Mouse (Mus musculus) hindbrain, embryonic 15.5 days (tissue): Measurements from ENCODE around the gene Fbxw5. TPM values are rescaled to one million over a fixed set of nuclear protein-coding genes. Genes with fewer than 3 reads are reported as not detected.
A peak's percentile ranks its signal among the peaks of the same experiment; 100 is the strongest.

Experiments used
- ATAC-seq: fragments of 200-750 bp; cut with Nextera tagmentation; 2 replicates; pipeline ENCODE4 v1.8.0; 2017; ENCODE audit warnings: low read depth, moderate number of reproducible peaks, moderate TSS enrichment; ENCODE audit not compliant: low FRiP score
- H3K27ac ChIP-seq: fragments of 300-500 bp; sonication (generic); replicated peaks from 2 replicates; pipeline ENCODE4 v1.5.1; 2015; ENCODE audit warnings: mild to moderate bottlenecking, inconsistent platforms
- H3K27me3 ChIP-seq: fragments of 300-500 bp; sonication (generic); 2 replicates; pipeline ENCODE4 v1.6.1; 2015; ENCODE audit warnings: control low read depth, inconsistent platforms
- H3K36me3 ChIP-seq: fragments of 300-500 bp; sonication (generic); 2 replicates; pipeline ENCODE4 v1.6.1; 2015; ENCODE audit warnings: control low read depth, inconsistent platforms
- H3K4me1 ChIP-seq: fragments of 300-500 bp; sonication (generic); replicated peaks from 2 replicates; pipeline ENCODE4 v1.6.1; 2015; ENCODE audit warnings: control low read depth, inconsistent platforms
- H3K4me2 ChIP-seq: fragments of 300-500 bp; sonication (generic); 2 replicates; pipeline ENCODE4 v1.6.1; 2015; ENCODE audit warnings: moderate library complexity, mild to moderate bottlenecking, inconsistent platforms
- H3K4me3 ChIP-seq: fragments of 300-500 bp; sonication (generic); 2 replicates; pipeline ENCODE4 v1.5.1; 2015; ENCODE audit warnings: mild to moderate bottlenecking, inconsistent platforms
- H3K9ac ChIP-seq: fragments of 300-500 bp; sonication (generic); 2 replicates; pipeline ENCODE4 v1.6.1; 2015; ENCODE audit warnings: inconsistent platforms
- H3K9me3 ChIP-seq: fragments of 300-500 bp; sonication (generic); 2 replicates; pipeline ENCODE4 v1.6.1; 2016; ENCODE audit warnings: control low read depth, inconsistent platforms
- WGBS: fragments of 180-500 bp; shearing (Covaris S2); methylation state at CpG from one replicate; pipeline ENCODE4 v1.1.7; 2015; 5-methylcytosine and 5-hydroxymethylcytosine counted together
- polyA plus RNA-seq: library from polyadenylated mRNA; unstranded; fragments of >200 nt; fragmentation: Nextera tagmentation; extraction: Ambion mirVana; gene quantifications from 2 replicates; pipeline ENCODE4 v1.2.1, GENCODE M21; 2015

Gene Fbxw5
- 120 and 143 TPM in 2 replicates for polyA plus RNA-seq

DNA sequence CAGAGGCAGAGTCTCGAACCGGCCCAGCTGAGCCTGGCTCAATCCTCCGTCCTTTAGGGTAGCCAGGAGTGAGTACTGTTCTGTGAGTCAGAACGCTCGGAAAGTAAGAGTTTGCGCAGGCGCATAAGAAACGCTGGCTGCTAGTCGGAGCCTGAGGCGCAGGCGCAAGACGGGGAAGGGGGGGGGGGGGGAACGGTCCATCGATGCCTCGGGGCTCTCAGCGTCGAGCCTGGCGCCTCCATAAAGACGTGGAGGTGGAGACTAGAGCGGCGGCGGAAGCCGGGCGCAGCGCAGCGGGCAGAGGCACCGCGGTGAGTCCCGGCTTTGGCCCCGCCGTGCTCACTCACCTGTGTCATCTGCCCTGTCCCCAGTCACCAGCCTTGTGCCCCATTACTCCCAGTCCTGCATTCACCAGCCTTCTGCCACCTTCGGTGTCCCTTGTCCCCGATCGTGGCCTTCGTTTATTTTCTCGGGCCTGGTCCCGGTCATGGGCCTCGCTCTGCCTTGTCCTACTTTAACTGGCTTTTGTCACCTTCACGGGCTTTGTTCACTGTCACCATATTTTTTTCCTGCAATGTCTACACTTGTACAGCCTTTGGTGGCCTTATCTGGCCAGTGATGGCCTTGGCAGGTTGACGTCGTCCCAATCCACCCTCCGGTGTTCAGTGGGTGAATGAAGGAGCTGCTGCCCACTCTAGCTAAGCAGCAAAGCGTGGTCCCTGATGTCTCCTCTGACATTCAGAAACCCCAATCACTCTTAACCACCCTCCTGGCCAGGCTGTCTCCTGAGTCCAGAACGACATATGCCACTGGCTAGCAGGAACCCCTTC lies at the start of gene Fbxw5:
Gene Fbxw5, plus strand, starts transcription at position 175 of the 830 bp plus-strand sequence.
- WGBS = under 1% methylated on average over 23 of the region's 44 CpGs
- Histone ChIP-seq H3K9me3 (no peaks in the 10 kb centered on the region), H3K4me2 (peak within 1 kb of the TSS; percentile 97), H3K36me3 (peaks cover 17% of the 10 kb centered on the region; the same call in 1 of the 2 replicates), H3K27ac (peak within 1 kb of the TSS; percentile 86), H3K9ac (peak within 1 kb of the TSS; percentile 94), H3K27me3 (no peaks in the 10 kb centered on the region), H3K4me3 (peak within 1 kb of the TSS; percentile 89), H3K4me1 (peaks cover 20% of the 10 kb centered on the region)
- peak; percentile 90 for ATAC-seq

DNA sequence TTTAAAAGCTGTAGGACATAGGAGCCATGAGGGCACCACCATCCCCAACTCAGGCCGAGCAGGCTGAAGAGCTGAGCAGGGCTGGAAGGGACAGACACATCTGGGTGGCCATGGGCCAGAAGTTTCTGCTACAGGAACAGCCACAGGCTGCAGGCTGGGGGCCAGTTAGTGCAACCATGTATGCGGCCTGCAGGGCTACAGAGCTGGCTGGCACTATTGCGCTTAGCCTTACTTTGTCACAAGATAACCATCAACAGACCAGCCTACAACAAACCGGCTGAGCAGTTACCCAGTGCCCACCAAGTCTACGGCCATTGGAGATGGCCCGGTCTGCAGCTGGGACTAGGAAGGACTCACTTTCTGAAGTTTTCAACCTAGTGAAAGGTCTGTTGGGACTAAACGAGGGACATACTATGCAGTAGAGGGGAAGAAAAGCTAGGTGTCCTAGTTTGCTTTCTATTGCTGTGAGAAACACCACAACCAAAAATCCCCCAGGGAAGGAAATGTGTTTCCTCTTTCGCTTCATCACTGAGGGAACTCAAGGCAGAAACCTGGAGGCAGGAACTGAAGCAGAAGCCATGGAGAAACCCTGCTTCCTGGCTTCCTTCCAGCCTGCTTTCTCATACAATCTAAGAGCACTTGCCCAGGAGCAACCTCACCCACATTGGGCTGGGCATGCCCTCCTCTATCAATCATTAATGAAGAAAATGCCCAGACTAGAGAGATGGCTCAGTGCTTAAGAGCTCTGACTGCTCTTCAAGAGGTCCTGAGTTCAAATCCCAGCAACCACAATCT lies 49.5 kb upstream of the Fbxw5 start:
- H3K27ac ChIP-seq = no peak overlapping the region
- no peak overlapping the region for H3K4me2 ChIP-seq
- WGBS = 91% methylated on average over 8 of the region's 8 CpGs
- no peak overlapping the region for H3K4me3 ChIP-seq
- no peaks in the 10 kb centered on the region for H3K4me1 ChIP-seq
- no peaks in the 10 kb centered on the region for H3K9me3 ChIP-seq
- H3K36me3 ChIP-seq = peaks cover 34% of the 10 kb centered on the region
- no peaks in the 10 kb centered on the region for H3K27me3 ChIP-seq
- H3K9ac ChIP-seq = no peak overlapping the region
- ATAC-seq = no peak

DNA sequence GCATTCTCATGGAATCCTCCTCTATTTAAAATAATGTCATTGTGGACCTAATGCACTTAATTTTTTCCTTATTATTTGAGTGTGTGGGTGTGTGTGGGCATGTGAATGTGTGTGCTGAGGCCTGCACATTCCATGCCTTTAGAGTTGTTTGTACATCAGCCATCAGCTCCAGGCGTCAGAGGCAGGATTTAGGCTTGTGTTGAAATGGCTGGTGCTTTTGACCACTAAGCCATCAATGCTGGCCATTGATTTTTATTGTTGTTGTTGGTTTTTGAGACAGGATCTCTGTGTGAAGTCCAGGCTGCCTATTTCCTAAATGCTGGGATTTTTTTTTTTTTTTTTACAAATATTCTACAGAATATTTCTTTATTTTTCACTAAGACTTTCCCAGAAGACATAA lies 47.6 kb upstream of the Fbxw5 start:
- H3K4me1 ChIP-seq = no peaks in the 10 kb centered on the region
- H3K27ac ChIP-seq = no peak overlapping the region
- ATAC-seq = no peak
- no peaks in the 10 kb centered on the region for H3K27me3 ChIP-seq
- H3K4me3 ChIP-seq = no peak overlapping the region
- H3K9ac ChIP-seq = no peak overlapping the region
- H3K9me3 ChIP-seq = no peaks in the 10 kb centered on the region
- WGBS = 44% methylated on average over 1 of the region's 1 CpGs
- no peak overlapping the region for H3K4me2 ChIP-seq
- H3K36me3 ChIP-seq = peaks cover 16% of the 10 kb centered on the region

DNA sequence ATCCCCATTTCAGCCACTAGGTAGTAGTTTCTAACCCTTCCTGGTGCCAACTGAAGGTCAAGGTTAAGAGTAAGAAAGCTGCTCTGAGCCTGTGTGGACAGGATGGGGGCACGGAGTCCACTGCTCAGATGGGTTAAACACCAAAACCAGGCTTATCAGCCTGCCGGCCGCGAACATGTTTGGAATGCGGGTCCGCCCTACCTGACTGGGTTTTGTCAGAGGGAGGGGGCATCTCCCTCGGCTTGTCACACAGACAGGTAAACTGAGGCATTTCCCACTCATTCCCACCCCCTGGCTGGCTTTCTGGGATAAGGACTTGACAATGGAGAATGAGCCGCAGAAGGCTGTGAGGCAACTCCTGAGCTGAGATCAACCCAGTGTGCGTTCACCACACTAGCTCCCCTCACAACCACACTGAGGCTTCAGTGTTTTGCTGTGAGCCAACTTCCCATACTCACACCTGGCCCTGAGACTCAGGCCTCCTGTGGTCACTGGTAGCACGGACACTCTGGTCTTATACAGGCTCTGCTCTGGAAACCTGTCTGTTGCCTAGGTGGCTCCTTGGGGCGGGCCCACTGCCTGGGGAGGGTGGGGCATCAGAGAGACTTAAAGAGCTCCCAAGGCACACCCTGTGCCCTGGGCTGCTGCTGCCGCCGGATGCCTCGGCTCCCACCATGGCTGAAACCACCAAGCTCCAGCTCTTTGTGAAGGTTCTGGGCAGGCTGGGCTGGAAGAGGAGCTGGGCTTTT lies 44.2 kb upstream of the Fbxw5 start, which contains the start of gene Clic3:
Gene Clic3, plus strand, starts transcription at position 634 of the 749 bp plus-strand sequence.
- Histone ChIP-seq H3K4me3 (no peak within 1 kb of the TSS), H3K27me3 (no peaks in the 10 kb centered on the region), H3K9ac (no peak within 1 kb of the TSS), H3K4me2 (no peak within 1 kb of the TSS), H3K4me1 (peaks cover 20% of the 10 kb centered on the region), H3K9me3 (no peaks in the 10 kb centered on the region), H3K36me3 (peaks cover 7% of the 10 kb centered on the region; the same call in 1 of the 2 replicates), H3K27ac (no peak within 1 kb of the TSS)
- no peak for ATAC-seq
- WGBS = 67% methylated on average over 14 of the region's 14 CpGs

DNA sequence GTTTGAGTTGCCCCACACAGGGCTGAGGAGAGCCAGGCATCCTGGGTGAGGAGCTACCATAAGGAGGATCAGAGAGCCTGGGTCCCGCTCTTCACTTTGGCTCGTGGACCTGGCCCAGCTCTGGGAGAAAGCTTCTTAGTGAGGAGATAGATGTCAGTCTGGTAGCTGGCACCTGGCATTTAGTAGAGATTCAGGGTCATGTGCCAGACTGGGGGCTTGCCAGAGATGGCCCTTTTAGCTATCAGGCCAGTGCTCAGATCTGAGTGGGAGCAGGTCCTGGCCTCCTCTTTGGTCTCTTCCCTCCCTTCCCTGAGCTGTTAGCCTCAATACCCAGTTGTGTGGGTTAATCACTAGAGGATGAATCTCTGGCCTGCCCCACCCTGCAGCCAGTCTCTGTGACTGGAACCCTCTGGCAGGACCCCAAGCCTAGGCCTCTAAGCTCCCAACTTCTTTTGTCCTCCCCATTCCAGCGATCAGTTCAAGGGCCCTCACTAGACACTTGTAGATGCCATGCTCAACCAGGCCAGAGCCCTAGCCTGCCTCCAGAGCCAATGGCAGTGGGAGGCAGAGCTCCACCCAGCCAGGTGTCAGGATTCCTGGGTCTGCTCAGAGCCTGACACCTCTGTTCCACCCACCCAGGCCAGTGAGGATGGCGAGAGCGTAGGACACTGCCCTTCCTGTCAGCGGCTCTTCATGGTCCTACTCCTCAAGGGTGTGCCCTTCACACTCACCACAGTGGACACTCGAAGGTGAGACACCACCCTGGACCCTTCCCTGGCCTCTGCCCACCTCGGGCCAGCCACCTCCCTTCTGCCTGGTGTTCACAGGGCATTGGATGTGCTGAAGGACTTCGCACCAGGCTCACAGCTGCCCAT lies 43.3 kb upstream of the Fbxw5 start:
- peaks cover 7% of the 10 kb centered on the region; the same call in 1 of the 2 replicates for H3K36me3 ChIP-seq
- H3K4me1 ChIP-seq = peaks cover 25% of the 10 kb centered on the region
- no peaks in the 10 kb centered on the region for H3K27me3 ChIP-seq
- no peak for ATAC-seq
- no peak overlapping the region for H3K9ac ChIP-seq
- no peaks in the 10 kb centered on the region for H3K9me3 ChIP-seq
- no peak overlapping the region for H3K27ac ChIP-seq
- 95% methylated on average over 9 of the region's 9 CpGs for WGBS
- H3K4me2 ChIP-seq = no peak overlapping the region
- H3K4me3 ChIP-seq = no peak overlapping the region

DNA sequence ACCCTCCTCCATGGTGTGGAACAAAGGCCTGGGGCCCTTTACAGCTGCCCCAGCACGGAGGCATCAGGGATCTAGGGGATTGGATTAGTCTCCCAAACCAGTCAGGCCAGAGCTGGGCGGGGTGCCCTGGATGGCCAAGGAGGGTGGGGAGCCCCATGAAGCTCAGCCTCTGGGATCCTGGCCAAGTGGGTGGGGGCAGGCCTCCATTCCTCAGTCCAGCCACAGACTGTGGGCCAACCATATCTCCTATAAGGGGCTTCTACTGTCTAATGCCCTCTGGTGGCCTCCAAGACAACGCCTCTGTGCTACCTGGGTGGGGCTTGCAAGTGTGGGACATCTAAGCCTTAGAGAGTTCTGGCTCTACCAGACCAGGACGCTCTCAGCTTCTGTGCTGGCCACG lies 41.6 kb upstream of the Fbxw5 start:
- Histone ChIP-seq H3K9me3 (no peaks in the 10 kb centered on the region), H3K4me2 (no peak overlapping the region), H3K4me1 (peaks cover 25% of the 10 kb centered on the region), H3K36me3 (peaks cover 7% of the 10 kb centered on the region; the same call in 1 of the 2 replicates), H3K4me3 (no peak overlapping the region), H3K27me3 (no peaks in the 10 kb centered on the region), H3K27ac (no peak overlapping the region), H3K9ac (no peak overlapping the region)
- 74% methylated on average over 5 of the region's 5 CpGs for WGBS
- no peak for ATAC-seq

DNA sequence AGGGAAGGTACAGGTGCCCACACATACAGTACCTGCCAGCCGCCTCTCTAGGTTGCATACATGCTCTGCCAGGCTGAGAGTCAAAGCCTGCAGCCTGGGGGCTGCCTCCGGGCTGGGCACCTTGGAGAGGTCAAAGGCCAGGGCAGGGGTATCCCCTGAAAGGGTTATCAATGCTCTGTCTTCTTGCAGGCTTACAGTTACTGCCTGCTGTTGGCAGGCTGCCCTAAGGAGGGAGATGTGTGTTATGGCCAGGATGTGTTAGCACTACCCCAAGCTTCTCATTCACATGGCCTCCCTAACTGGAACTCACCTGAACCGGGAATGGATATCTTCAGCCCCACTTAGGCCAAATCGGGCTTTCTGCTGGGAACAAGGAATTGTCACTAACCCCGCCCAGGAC lies 40.4 kb upstream of the Fbxw5 start:
- peak overlapping the region; percentile 82 for H3K9ac ChIP-seq
- H3K9me3 ChIP-seq = no peaks in the 10 kb centered on the region
- H3K27me3 ChIP-seq = no peaks in the 10 kb centered on the region
- H3K4me3 ChIP-seq = peak overlapping the region; percentile 74
- 37% methylated on average over 5 of the region's 5 CpGs for WGBS
- H3K4me2 ChIP-seq = peak overlapping the region; percentile 87
- peak; percentile 25 for ATAC-seq
- peaks cover 25% of the 10 kb centered on the region for H3K4me1 ChIP-seq
- H3K27ac ChIP-seq = peak overlapping the region; percentile 95
- peaks cover 7% of the 10 kb centered on the region; the same call in 1 of the 2 replicates for H3K36me3 ChIP-seq

DNA sequence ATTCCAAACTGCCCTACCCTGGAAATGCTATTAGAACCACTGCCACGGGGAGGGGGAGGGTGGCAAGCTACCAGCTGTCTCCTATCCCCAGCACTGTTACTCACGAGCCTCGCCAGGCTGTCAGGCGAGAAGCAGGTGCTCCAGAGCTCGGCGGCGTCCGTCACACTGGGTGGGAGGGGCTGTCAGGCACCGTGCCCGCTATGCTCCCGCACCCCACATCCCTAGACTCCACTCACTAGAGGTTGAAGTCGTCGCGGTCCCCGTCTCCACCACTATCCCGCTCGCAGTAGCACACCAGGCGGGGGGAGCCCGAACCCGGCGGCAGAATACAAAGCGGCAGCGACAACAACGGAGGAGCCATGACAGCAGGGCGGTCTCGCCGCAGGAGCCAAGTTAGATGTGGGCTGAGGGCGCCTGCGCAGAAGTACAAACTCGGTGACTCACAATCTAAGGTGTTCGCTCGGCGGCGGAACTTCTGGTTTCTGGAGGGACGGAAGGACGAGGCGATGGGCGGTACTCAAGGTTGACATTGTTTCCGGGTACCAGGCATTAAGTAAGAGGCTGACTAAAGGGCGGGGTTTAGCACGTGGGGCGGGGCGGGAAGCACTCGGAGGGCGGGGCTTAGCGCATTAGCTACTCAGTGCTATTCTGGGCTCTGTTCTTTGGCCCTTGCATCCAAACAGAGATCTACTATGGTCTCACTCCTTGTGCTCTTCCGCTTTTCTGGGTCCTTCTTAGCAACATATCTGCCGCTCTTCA lies 39.8 kb upstream of the Fbxw5 start, which contains the start of gene Paxx:
Gene Paxx, minus strand, starts transcription at position 544 of the 759 bp plus-strand sequence.
- Histone ChIP-seq H3K9me3 (no peaks in the 10 kb centered on the region), H3K4me2 (peak within 1 kb of the TSS; percentile 87), H3K27ac (peak within 1 kb of the TSS; percentile 95), H3K27me3 (no peaks in the 10 kb centered on the region), H3K9ac (peak within 1 kb of the TSS; percentile 82), H3K36me3 (peaks cover 7% of the 10 kb centered on the region; the same call in 1 of the 2 replicates), H3K4me1 (peaks cover 25% of the 10 kb centered on the region), H3K4me3 (peak within 1 kb of the TSS; percentile 74)
- WGBS = under 1% methylated on average over 48 of the region's 48 CpGs
- peak; percentile 92 for ATAC-seq

DNA sequence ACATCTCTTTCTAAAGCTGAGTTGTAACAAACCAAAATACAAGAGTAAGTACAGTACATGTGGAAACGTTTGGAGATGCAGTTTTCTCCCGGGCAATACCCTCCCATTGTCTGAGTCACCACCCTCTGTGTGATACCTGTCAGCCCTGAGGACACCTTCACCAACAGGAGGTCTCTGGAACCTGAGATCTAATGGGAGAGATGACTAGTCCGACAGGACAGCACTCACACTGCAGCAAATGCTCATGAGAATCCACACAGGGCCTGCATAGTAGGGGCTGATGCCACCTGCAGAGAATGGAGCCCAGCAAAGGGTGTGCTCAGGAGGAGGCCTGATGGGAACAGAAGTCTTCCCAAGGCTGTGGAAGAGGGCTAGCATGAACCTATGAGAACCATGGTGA lies 39.1 kb upstream of the Fbxw5 start:
- Histone ChIP-seq H3K9ac (peak overlapping the region; percentile 82), H3K36me3 (peaks cover 7% of the 10 kb centered on the region; the same call in 1 of the 2 replicates), H3K4me1 (peaks cover 25% of the 10 kb centered on the region), H3K27me3 (no peaks in the 10 kb centered on the region), H3K4me3 (peak overlapping the region; percentile 74), H3K27ac (peak overlapping the region; percentile 95), H3K9me3 (no peaks in the 10 kb centered on the region), H3K4me2 (peak overlapping the region; percentile 87)
- ATAC-seq = no peak
- 33% methylated on average over 3 of the region's 3 CpGs for WGBS

DNA sequence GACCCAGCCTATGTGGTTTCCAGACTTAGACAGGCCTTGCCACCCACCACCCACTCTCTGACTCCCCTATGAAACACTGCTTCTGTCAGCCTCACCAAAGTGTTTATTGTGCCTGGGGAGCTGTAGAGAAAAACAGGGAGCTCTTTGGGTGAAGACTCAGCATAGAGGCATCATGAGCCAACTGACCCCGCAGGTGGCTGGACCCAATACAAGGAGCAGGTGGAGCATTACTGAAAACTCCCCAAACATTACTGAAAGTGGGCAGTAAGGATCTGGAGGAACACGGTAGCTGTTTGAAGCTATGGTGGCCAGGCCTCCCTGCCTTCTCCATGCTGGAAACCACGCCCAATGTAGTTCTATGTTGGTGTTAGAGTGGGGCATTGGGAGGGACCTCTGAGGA lies 36.9 kb upstream of the Fbxw5 start:
- no peak overlapping the region for H3K9ac ChIP-seq
- H3K36me3 ChIP-seq = no peaks in the 10 kb centered on the region
- no peaks in the 10 kb centered on the region for H3K27me3 ChIP-seq
- no peak for ATAC-seq
- 94% methylated on average over 3 of the region's 3 CpGs for WGBS
- no peak overlapping the region for H3K4me2 ChIP-seq
- peaks cover 24% of the 10 kb centered on the region for H3K4me1 ChIP-seq
- H3K27ac ChIP-seq = no peak overlapping the region
- no peak overlapping the region for H3K4me3 ChIP-seq
- H3K9me3 ChIP-seq = no peaks in the 10 kb centered on the region
